Mouse (Mus musculus) cortical plate, adult 2 months (tissue): ENCODE measurements around the gene Grip1. TPM values are rescaled to one million over a fixed set of nuclear protein-coding genes. Genes with fewer than 3 reads are reported as not detected.

Experiments used
- H3K27ac ChIP-seq: fragments of 200-500 bp; 2 replicates; pipeline ENCODE4 v1.5.1; 2012; ENCODE audit warnings: low read length, control low read depth, inconsistent platforms; ENCODE audit not compliant: insufficient read depth
- H3K4me1 ChIP-seq: fragments of 200-500 bp; 2 replicates; pipeline ENCODE4 v1.6.1; 2011; ENCODE audit warnings: low read length; ENCODE audit not compliant: control insufficient read depth, insufficient read depth
- H3K4me3 ChIP-seq: fragments of 200-500 bp; 2 replicates; pipeline ENCODE4 v1.5.1; 2011; ENCODE audit warnings: mild to moderate bottlenecking, low read length, control low read depth; ENCODE audit not compliant: insufficient read depth
- CTCF ChIP-seq: fragments of 200-500 bp; IDR thresholded peaks from 2 replicates; pipeline ENCODE4 v1.5.1; 2011; ENCODE audit warnings: mild to moderate bottlenecking, control low read depth, low read length; ENCODE audit not compliant: insufficient read depth; ENCODE audit errors: extremely low read depth
- POLR2A ChIP-seq: fragments of 200-500 bp; IDR thresholded peaks from 2 replicates; pipeline ENCODE4 v1.6.1; 2011; ENCODE audit warnings: mild to moderate bottlenecking, low read length, control low read depth; ENCODE audit not compliant: insufficient read depth; ENCODE audit errors: extremely low read depth
- polyA plus RNA-seq: library from polyadenylated mRNA; depleted of rRNA; stranded (reverse); fragments of >200 nt; gene quantifications from 2 replicates; pipeline ENCODE4 v1.2.3, GENCODE M21; 2012

Gene Grip1
- polyA plus RNA-seq, 1 experiment = 7.8 TPM

DNA sequence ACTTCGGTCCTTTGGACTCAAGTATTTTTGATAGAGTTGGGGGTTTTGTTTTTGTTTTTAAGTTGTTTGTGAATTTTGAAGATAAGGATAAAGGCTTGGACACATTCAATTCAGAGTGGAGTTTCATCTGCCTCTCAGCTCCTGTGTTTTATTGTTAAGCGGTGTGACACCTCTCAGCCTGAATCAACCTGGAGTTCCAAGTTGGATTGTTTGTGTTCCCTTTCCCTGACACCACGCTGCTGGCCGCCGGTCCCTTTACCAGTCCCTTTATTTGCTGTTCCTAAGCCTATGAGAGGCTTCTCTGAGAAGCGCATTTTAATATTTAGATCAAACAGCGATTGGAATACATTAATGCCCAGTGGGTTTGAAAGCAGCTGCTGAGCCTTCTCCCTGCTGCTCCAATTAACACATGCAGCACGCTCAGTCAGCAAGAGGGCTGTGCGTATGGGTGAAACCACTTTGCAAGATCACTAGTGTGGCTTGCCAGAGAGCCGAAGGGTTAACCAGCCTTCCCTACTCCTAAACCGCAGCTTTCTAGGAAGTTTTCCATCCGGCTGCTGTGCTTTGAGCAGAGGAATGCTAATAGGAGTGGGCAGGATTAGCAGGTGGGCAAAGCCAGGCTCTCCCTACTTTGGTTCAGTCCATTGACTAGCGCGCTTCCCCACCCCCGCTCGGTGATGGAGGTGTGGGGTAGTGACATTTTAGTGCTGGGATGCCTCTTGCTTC, 237.9 kb downstream of the Grip1 start:
- H3K27ac ChIP-seq = no peak overlapping the region
- H3K4me3 ChIP-seq = peak overlapping the region; percentile 29
- TF ChIP-seq CTCF = no peak
- 0 out of 2 replicates have a peak, but pooled peaks have one; percentile 32 for TF ChIP-seq POLR2A
- H3K4me1 ChIP-seq = no peaks in the 10 kb centered on the region

GRCm38 (mm10) chr10:119692284-119692890, 238.8 kb downstream of the Grip1 start:
- Histone ChIP-seq H3K4me3 (peak overlapping the region; percentile 29), H3K27ac (no peak overlapping the region), H3K4me1 (no peaks in the 10 kb centered on the region)
- TF ChIP-seq POLR2A = no peak
- no peak for TF ChIP-seq CTCF

GRCm38 (mm10) chr10:119693400-119693799, 239.8 kb downstream of the Grip1 start:
- H3K27ac ChIP-seq = no peak overlapping the region
- H3K4me1 ChIP-seq = no peaks in the 10 kb centered on the region
- peak overlapping the region; percentile 29; the same call in 1 of the 2 replicates for H3K4me3 ChIP-seq
- TF ChIP-seq CTCF (no peak), POLR2A (no peak)

GRCm38 (mm10) chr10:119697257-119697798, 243.7 kb downstream of the Grip1 start:
- TF ChIP-seq CTCF (no peak), POLR2A (no peak)
- no peaks in the 10 kb centered on the region for H3K4me1 ChIP-seq
- no peak overlapping the region for H3K4me3 ChIP-seq
- no peak overlapping the region for H3K27ac ChIP-seq

- Histone ChIP-seq H3K4me3 (no peak overlapping the region), H3K4me1 (peaks cover 2% of the 10 kb centered on the region; the same call in 1 of the 2 replicates), H3K27ac (no peak overlapping the region)
- TF ChIP-seq POLR2A (no peak), CTCF (no peak)
Measured at GRCm38 (mm10) chr10:119705348-119705747, 251.7 kb downstream of the Grip1 start.

GRCm38 (mm10) chr10:119706281-119706680, 252.7 kb downstream of the Grip1 start:
- TF ChIP-seq POLR2A = no peak
- no peak for TF ChIP-seq CTCF
- Histone ChIP-seq H3K4me3 (no peak overlapping the region), H3K4me1 (peaks cover 2% of the 10 kb centered on the region; the same call in 1 of the 2 replicates), H3K27ac (no peak overlapping the region)

DNA sequence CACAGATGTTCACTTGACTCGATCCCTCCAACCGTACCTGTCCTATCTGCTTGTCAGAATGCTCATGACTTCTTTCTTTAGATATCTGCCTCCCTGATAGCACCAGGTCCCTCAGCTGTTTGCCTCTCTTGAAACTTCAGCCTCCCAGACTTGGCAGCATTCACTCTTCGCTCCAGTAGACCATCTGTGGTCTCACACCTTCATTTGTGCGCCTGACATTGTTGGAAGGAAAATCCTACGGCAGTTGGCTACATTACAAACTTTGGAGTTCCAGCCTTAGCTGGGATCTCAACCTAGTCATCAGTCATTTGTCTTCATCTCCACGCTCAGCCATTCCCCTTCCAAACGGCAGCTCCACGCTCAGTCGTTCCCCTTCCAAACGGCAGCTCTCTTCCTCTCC, 253.4 kb downstream of the Grip1 start:
- TF ChIP-seq CTCF (no peak), POLR2A (no peak)
- H3K4me3 ChIP-seq = no peak overlapping the region
- peaks cover 2% of the 10 kb centered on the region; the same call in 1 of the 2 replicates for H3K4me1 ChIP-seq
- no peak overlapping the region for H3K27ac ChIP-seq

DNA sequence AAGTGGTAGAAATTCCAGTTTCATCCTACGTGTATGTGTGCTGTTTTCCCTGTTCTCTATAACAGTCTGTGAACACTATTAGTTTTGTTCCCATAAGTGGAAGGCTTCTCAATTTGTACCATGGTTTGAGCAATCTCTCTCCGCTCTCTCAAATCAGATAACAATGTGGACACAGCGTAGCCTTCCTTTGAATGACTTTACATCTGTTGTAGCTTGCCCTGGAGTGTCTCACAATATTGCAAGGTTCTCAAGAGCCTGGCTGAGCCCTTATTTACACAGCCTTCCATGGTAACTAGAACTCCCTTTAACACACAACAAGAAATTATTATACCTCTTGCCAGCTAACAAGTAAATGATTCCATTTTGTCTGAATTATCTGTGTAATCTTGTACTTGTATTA, 268.3 kb downstream of the Grip1 start:
- Histone ChIP-seq H3K4me1 (0 out of 2 replicates have a peak, but pooled peaks cover 2% of the 10 kb centered on the region), H3K27ac (no peak overlapping the region), H3K4me3 (no peak overlapping the region)
- TF ChIP-seq CTCF (no peak), POLR2A (no peak)

DNA sequence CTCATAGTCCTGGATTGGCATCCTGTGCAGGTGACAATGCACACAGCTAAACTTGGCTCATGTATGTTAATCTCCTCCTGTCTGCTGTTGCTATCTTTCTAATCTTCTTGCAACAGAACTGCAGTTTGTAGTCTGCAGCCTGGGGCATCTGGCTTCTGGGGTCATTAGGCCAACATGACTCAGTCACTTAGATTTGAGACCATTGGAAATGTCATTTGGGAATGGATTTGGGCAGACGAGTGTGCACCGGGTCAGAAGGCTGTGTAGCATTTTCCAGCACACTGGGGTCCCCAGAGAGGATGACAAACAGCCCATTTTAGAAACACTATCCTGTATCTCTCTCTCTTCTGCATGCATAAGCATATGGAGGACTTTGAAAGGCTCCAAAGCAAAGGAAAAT, 268.8 kb downstream of the Grip1 start:
- no peak for TF ChIP-seq CTCF
- TF ChIP-seq POLR2A = no peak
- no peak overlapping the region for H3K4me3 ChIP-seq
- H3K27ac ChIP-seq = no peak overlapping the region
- 0 out of 2 replicates have a peak, but pooled peaks cover 2% of the 10 kb centered on the region for H3K4me1 ChIP-seq
